Mouse (Mus musculus): ENCODE data around the gene Mcts1. TPM values are rescaled to one million over a fixed set of nuclear protein-coding genes. Genes with fewer than 3 reads are reported as not detected.

The Mcts1 gene
- polyA plus RNA-seq (2015; fragmentation: Nextera tagmentation; extraction: Ambion mirVana) = 199 and 218 TPM in 2 replicates

- Histone ChIP-seq H3K4me1 (replicated peaks) (no peaks in the 10 kb centered on the region), H3K36me3 (no peaks in the 10 kb centered on the region), H3K27ac (replicated peaks) (peak within 1 kb of the TSS; percentile 85), H3K4me3 (peak within 1 kb of the TSS; percentile 50), H3K4me2 (peak within 1 kb of the TSS; percentile 59), H3K9ac (peak within 1 kb of the TSS; percentile 70), H3K9me3 (no peaks in the 10 kb centered on the region), H3K27me3 (no peaks in the 10 kb centered on the region)
- peak; percentile 94 for ATAC-seq (ENCODE audit: low read depth)
- WGBS = 22% methylated on average over 26 of the region's 26 CpGs
These were observed at the start of gene Mcts1 for GRCm38 (mm10) chrX:38600177-38600994. TSS of gene Mcts1 (plus strand) at chrX:38600578.

GRCm38 (mm10) chrX:38553255-38553654 is 47.1 kb upstream of the Mcts1 start:
- Histone ChIP-seq H3K4me3 (no peak overlapping the region), H3K9ac (no peak overlapping the region), H3K9me3 (no peaks in the 10 kb centered on the region), H3K27ac (replicated peaks) (no peak overlapping the region), H3K27me3 (no peaks in the 10 kb centered on the region), H3K4me2 (no peak overlapping the region), H3K36me3 (peaks cover 5% of the 10 kb centered on the region; the same call in 1 of the 2 replicates), H3K4me1 (replicated peaks) (no peaks in the 10 kb centered on the region)
- no peak for ATAC-seq (ENCODE audit: low read depth)

GRCm38 (mm10) chrX:38563941-38564541 is 36.3 kb upstream of the Mcts1 start:
- peak; percentile 73; the same call in 1 of the 2 replicates for ATAC-seq (ENCODE audit: low read depth)
- H3K9me3 ChIP-seq = no peaks in the 10 kb centered on the region
- peak overlapping the region; percentile 69 for H3K4me2 ChIP-seq
- WGBS = 22% methylated on average over 9 of the region's 19 CpGs
- peaks cover 15% of the 10 kb centered on the region for H3K4me1 ChIP-seq (replicated peaks)
- H3K36me3 ChIP-seq = 0 out of 2 replicates have a peak, but pooled peaks cover 4% of the 10 kb centered on the region
- H3K27me3 ChIP-seq = no peaks in the 10 kb centered on the region
- peak overlapping the region; percentile 95 for H3K27ac ChIP-seq (replicated peaks)
- H3K9ac ChIP-seq = peak overlapping the region; percentile 78
- peak overlapping the region; percentile 52 for H3K4me3 ChIP-seq

GRCm38 (mm10) chrX:38564542-38565175 is 35.7 kb upstream of the Mcts1 start:
- Histone ChIP-seq H3K27ac (replicated peaks) (peak overlapping the region; percentile 95), H3K9me3 (no peaks in the 10 kb centered on the region), H3K4me2 (peak overlapping the region; percentile 69), H3K9ac (peak overlapping the region; percentile 78), H3K27me3 (no peaks in the 10 kb centered on the region), H3K36me3 (0 out of 2 replicates have a peak, but pooled peaks cover 4% of the 10 kb centered on the region), H3K4me3 (peak overlapping the region; percentile 52), H3K4me1 (replicated peaks) (peaks cover 15% of the 10 kb centered on the region)
- peak; percentile 97 for ATAC-seq (ENCODE audit: low read depth)
- 15% methylated on average over 34 of the region's 52 CpGs for WGBS

- peak overlapping the region; percentile 95 for H3K27ac ChIP-seq (replicated peaks)
- H3K4me3 ChIP-seq = peak overlapping the region; percentile 52
- no peaks in the 10 kb centered on the region for H3K27me3 ChIP-seq
- H3K9ac ChIP-seq = peak overlapping the region; percentile 78
- WGBS = 12% methylated on average over 8 of the region's 8 CpGs
- H3K36me3 ChIP-seq = no peaks in the 10 kb centered on the region
- ATAC-seq (ENCODE audit: low read depth) = no peak
- no peaks in the 10 kb centered on the region for H3K9me3 ChIP-seq
- peaks cover 15% of the 10 kb centered on the region for H3K4me1 ChIP-seq (replicated peaks)
- peak overlapping the region; percentile 69 for H3K4me2 ChIP-seq
These were observed 35.2 kb upstream of the Mcts1 start for GRCm38 (mm10) chrX:38565176-38565542.

- no peak overlapping the region for H3K9ac ChIP-seq
- WGBS = 71% methylated on average over 6 of the region's 6 CpGs
These were observed 33.7 kb upstream of the Mcts1 start for GRCm38 (mm10) chrX:38566521-38567205.

GRCm38 (mm10) chrX:38576078-38576477 is 24.3 kb upstream of the Mcts1 start, which contains the start of gene Cul4b:
TSS of gene Cul4b (minus strand) at chrX:38576196.
- Histone ChIP-seq H3K36me3 (no peaks in the 10 kb centered on the region), H3K4me3 (no peak within 1 kb of the TSS), H3K27me3 (no peaks in the 10 kb centered on the region), H3K4me1 (replicated peaks) (no peaks in the 10 kb centered on the region), H3K9ac (no peak within 1 kb of the TSS), H3K9me3 (no peaks in the 10 kb centered on the region), H3K27ac (replicated peaks) (no peak within 1 kb of the TSS), H3K4me2 (no peak within 1 kb of the TSS)
- ATAC-seq (ENCODE audit: low read depth) = no peak
- WGBS = 85% methylated on average over 15 of the region's 15 CpGs

More at GRCm38 (mm10) chrX:38566521-38567205, 33.7 kb upstream of the Mcts1 start:
- Histone ChIP-seq H3K4me1 (replicated peaks) (peaks cover 12% of the 10 kb centered on the region), H3K9me3 (no peaks in the 10 kb centered on the region), H3K27ac (replicated peaks) (no peak overlapping the region), H3K4me3 (no peak overlapping the region), H3K27me3 (no peaks in the 10 kb centered on the region), H3K4me2 (no peak overlapping the region), H3K36me3 (no peaks in the 10 kb centered on the region)
- ATAC-seq (ENCODE audit: low read depth) = no peak

GRCm38 (mm10) chrX:38581140-38581539 is 19.2 kb upstream of the Mcts1 start:
- no peak overlapping the region for H3K27ac ChIP-seq (replicated peaks)
- H3K36me3 ChIP-seq = no peaks in the 10 kb centered on the region
- H3K4me3 ChIP-seq = no peak overlapping the region
- H3K9me3 ChIP-seq = no peaks in the 10 kb centered on the region
- no peak for ATAC-seq (ENCODE audit: low read depth)
- H3K4me2 ChIP-seq = no peak overlapping the region
- no peak overlapping the region for H3K9ac ChIP-seq
- 94% methylated on average over 1 of the region's 1 CpGs for WGBS
- no peaks in the 10 kb centered on the region for H3K4me1 ChIP-seq (replicated peaks)
- no peaks in the 10 kb centered on the region for H3K27me3 ChIP-seq

GRCm38 (mm10) chrX:38583261-38583660 is 17.1 kb upstream of the Mcts1 start:
- no peaks in the 10 kb centered on the region for H3K4me1 ChIP-seq (replicated peaks)
- H3K4me2 ChIP-seq = no peak overlapping the region
- ATAC-seq (ENCODE audit: low read depth) = no peak
- no peaks in the 10 kb centered on the region for H3K9me3 ChIP-seq
- no peaks in the 10 kb centered on the region for H3K36me3 ChIP-seq
- H3K9ac ChIP-seq = no peak overlapping the region
- H3K27me3 ChIP-seq = no peaks in the 10 kb centered on the region
- no peak overlapping the region for H3K27ac ChIP-seq (replicated peaks)
- H3K4me3 ChIP-seq = no peak overlapping the region

GRCm38 (mm10) chrX:38589827-38590226 is 10.6 kb upstream of the Mcts1 start:
- Histone ChIP-seq H3K9ac (no peak overlapping the region), H3K4me1 (replicated peaks) (no peaks in the 10 kb centered on the region), H3K4me2 (no peak overlapping the region), H3K27ac (replicated peaks) (no peak overlapping the region), H3K36me3 (no peaks in the 10 kb centered on the region), H3K27me3 (no peaks in the 10 kb centered on the region), H3K9me3 (no peaks in the 10 kb centered on the region), H3K4me3 (no peak overlapping the region)
- ATAC-seq (ENCODE audit: low read depth) = no peak
- 32% methylated on average over 4 of the region's 4 CpGs for WGBS

- ATAC-seq (ENCODE audit: low read depth) = no peak
- H3K9ac ChIP-seq = no peak overlapping the region
These were observed 8.6 kb upstream of the Mcts1 start for GRCm38 (mm10) chrX:38591749-38592148.

More at GRCm38 (mm10) chrX:38591749-38592148, 8.6 kb upstream of the Mcts1 start:
- H3K27ac ChIP-seq (replicated peaks) = no peak overlapping the region
- H3K4me2 ChIP-seq = no peak overlapping the region
- H3K4me3 ChIP-seq = no peak overlapping the region
- H3K27me3 ChIP-seq = no peaks in the 10 kb centered on the region
- no peaks in the 10 kb centered on the region for H3K9me3 ChIP-seq
- 91% methylated on average over 3 of the region's 3 CpGs for WGBS
- H3K4me1 ChIP-seq (replicated peaks) = no peaks in the 10 kb centered on the region
- no peaks in the 10 kb centered on the region for H3K36me3 ChIP-seq

All from neural tube, embryonic 13.5 days (tissue).